Mouse (Mus musculus): ENCODE data around the gene Erich4. TPM values are rescaled to one million over a fixed set of nuclear protein-coding genes. Genes with fewer than 3 reads are reported as not detected.
"Not testable (repeated sequence)": the region's sequence is repeated elsewhere in the genome, so short reads cannot be mapped to it uniquely, and the experiment has no call there.

Gene Erich4
- polyA plus RNA-seq, 1 experiment = not detected

- Histone ChIP-seq H3K27me3 (ENCODE audit: control insufficient read depth) (no peaks in the 10 kb centered on the region), H3K9me3 (ENCODE audit: control insufficient read depth, low read length) (no peaks in the 10 kb centered on the region), H3K4me3 (replicated peaks) (no peak overlapping the region), H3K4me1 (ENCODE audit: control insufficient read depth) (no peaks in the 10 kb centered on the region), H3K36me3 (ENCODE audit: control insufficient read depth) (no peaks in the 10 kb centered on the region)
- TF ChIP-seq TAL1 (IDR thresholded peaks at IDR 0.05; ENCODE audit: low read length) (no peak), GATA1 (IDR thresholded peaks at IDR 0.05; ENCODE audit: low read length) (no peak)
These were observed 16.0 kb downstream of the Erich4 start for GRCm38 (mm10) chr7:25599663-25600062.

- no peaks in the 10 kb centered on the region for H3K36me3 ChIP-seq (ENCODE audit: control insufficient read depth)
- H3K9me3 ChIP-seq (ENCODE audit: control insufficient read depth, low read length) = no peaks in the 10 kb centered on the region
- no peaks in the 10 kb centered on the region for H3K4me1 ChIP-seq (ENCODE audit: control insufficient read depth)
- no peak overlapping the region for H3K4me3 ChIP-seq (replicated peaks)
- no peak for TF ChIP-seq TAL1 (IDR thresholded peaks at IDR 0.05; ENCODE audit: low read length)
- no peak for TF ChIP-seq GATA1 (IDR thresholded peaks at IDR 0.05; ENCODE audit: low read length)
- no peaks in the 10 kb centered on the region for H3K27me3 ChIP-seq (ENCODE audit: control insufficient read depth)
These were observed 21.8 kb downstream of the Erich4 start for GRCm38 (mm10) chr7:25593859-25594258.

- Histone ChIP-seq H3K27me3 (ENCODE audit: control insufficient read depth) (no peaks in the 10 kb centered on the region), H3K4me1 (ENCODE audit: control insufficient read depth) (no peaks in the 10 kb centered on the region), H3K9me3 (ENCODE audit: control insufficient read depth, low read length) (no peaks in the 10 kb centered on the region), H3K36me3 (ENCODE audit: control insufficient read depth) (no peaks in the 10 kb centered on the region), H3K4me3 (replicated peaks) (no peak overlapping the region)
- no peak for TF ChIP-seq TAL1 (IDR thresholded peaks at IDR 0.05; ENCODE audit: low read length)
- TF ChIP-seq GATA1 (IDR thresholded peaks at IDR 0.05; ENCODE audit: low read length) = no peak
These were observed 24.5 kb downstream of the Erich4 start for GRCm38 (mm10) chr7:25591226-25591625.

GRCm38 (mm10) chr7:25585351-25586204 is 30.1 kb downstream of the Erich4 start:
- H3K9me3 ChIP-seq (ENCODE audit: control insufficient read depth, low read length) = no peaks in the 10 kb centered on the region; the same call in 1 of the 2 replicates
- H3K36me3 ChIP-seq (ENCODE audit: control insufficient read depth) = no peaks in the 10 kb centered on the region
- no peaks in the 10 kb centered on the region for H3K27me3 ChIP-seq (ENCODE audit: control insufficient read depth)
- no peak for TF ChIP-seq TAL1 (IDR thresholded peaks at IDR 0.05; ENCODE audit: low read length)
- no peak for TF ChIP-seq GATA1 (IDR thresholded peaks at IDR 0.05; ENCODE audit: low read length)
- H3K4me3 ChIP-seq (replicated peaks) = no peak overlapping the region
- no peaks in the 10 kb centered on the region for H3K4me1 ChIP-seq (ENCODE audit: control insufficient read depth)

GRCm38 (mm10) chr7:25584651-25585050 is 31.0 kb downstream of the Erich4 start:
- Histone ChIP-seq H3K36me3 (ENCODE audit: control insufficient read depth) (no peaks in the 10 kb centered on the region), H3K4me3 (replicated peaks) (no peak overlapping the region), H3K9me3 (ENCODE audit: control insufficient read depth, low read length) (no peaks in the 10 kb centered on the region; the same call in 1 of the 2 replicates), H3K4me1 (ENCODE audit: control insufficient read depth) (no peaks in the 10 kb centered on the region), H3K27me3 (ENCODE audit: control insufficient read depth) (no peaks in the 10 kb centered on the region)
- TF ChIP-seq GATA1 (IDR thresholded peaks at IDR 0.05; ENCODE audit: low read length) (no peak), TAL1 (IDR thresholded peaks at IDR 0.05; ENCODE audit: low read length) (no peak)

GRCm38 (mm10) chr7:25582301-25582810 is 33.3 kb downstream of the Erich4 start:
- Histone ChIP-seq H3K36me3 (ENCODE audit: control insufficient read depth) (no peaks in the 10 kb centered on the region), H3K9me3 (ENCODE audit: control insufficient read depth, low read length) (no peaks in the 10 kb centered on the region; the same call in 1 of the 2 replicates), H3K4me3 (replicated peaks) (no peak overlapping the region), H3K4me1 (ENCODE audit: control insufficient read depth) (no peaks in the 10 kb centered on the region), H3K27me3 (ENCODE audit: control insufficient read depth) (no peaks in the 10 kb centered on the region)
- no peak for TF ChIP-seq GATA1 (IDR thresholded peaks at IDR 0.05; ENCODE audit: low read length)
- no peak for TF ChIP-seq TAL1 (IDR thresholded peaks at IDR 0.05; ENCODE audit: low read length)

GRCm38 (mm10) chr7:25579441-25579840 is 36.3 kb downstream of the Erich4 start:
- no peaks in the 10 kb centered on the region; the same call in 1 of the 2 replicates for H3K9me3 ChIP-seq (ENCODE audit: control insufficient read depth, low read length)
- no peak for TF ChIP-seq GATA1 (IDR thresholded peaks at IDR 0.05; ENCODE audit: low read length)
- no peak for TF ChIP-seq TAL1 (IDR thresholded peaks at IDR 0.05; ENCODE audit: low read length)
- H3K4me1 ChIP-seq (ENCODE audit: control insufficient read depth) = no peaks in the 10 kb centered on the region; the same call in 1 of the 2 replicates

GRCm38 (mm10) chr7:25576793-25577437 is 38.8 kb downstream of the Erich4 start:
- not testable (repeated sequence) for H3K4me3 ChIP-seq (replicated peaks); H3K36me3 ChIP-seq (ENCODE audit: control insufficient read depth); H3K9me3 ChIP-seq (ENCODE audit: control insufficient read depth, low read length); H3K27me3 ChIP-seq (ENCODE audit: control insufficient read depth); H3K4me1 ChIP-seq (ENCODE audit: control insufficient read depth)

More at GRCm38 (mm10) chr7:25579441-25579840, 36.3 kb downstream of the Erich4 start:
- no peak overlapping the region for H3K4me3 ChIP-seq (replicated peaks)
- no peaks in the 10 kb centered on the region for H3K36me3 ChIP-seq (ENCODE audit: control insufficient read depth)
- H3K27me3 ChIP-seq (ENCODE audit: control insufficient read depth) = no peaks in the 10 kb centered on the region

- not testable (repeated sequence) for H3K4me3 ChIP-seq (replicated peaks); H3K27me3 ChIP-seq (ENCODE audit: control insufficient read depth); H3K36me3 ChIP-seq (ENCODE audit: control insufficient read depth); H3K4me1 ChIP-seq (ENCODE audit: control insufficient read depth); H3K9me3 ChIP-seq (ENCODE audit: control insufficient read depth, low read length)
These were observed 39.4 kb downstream of the Erich4 start for GRCm38 (mm10) chr7:25576308-25576707.
